Mouse (Mus musculus) layer of hippocampus, postnatal 14 days (tissue): ENCODE measurements around the gene Rpl32. TPM values are rescaled to one million over a fixed set of nuclear protein-coding genes. Genes with fewer than 3 reads are reported as not detected.

ENCODE experiments used
- DNase-seq, 2 experiments: peaks; one replicate each; pipeline ENCODE4 v3.0.0; 2021 to 2022; ENCODE audit warnings: low spot score in 2 of 2, mixed read lengths in 1 of 2
- microRNA-seq, 2 experiments: library from miRNA; unstranded; fragments of <30 nt; microRNA quantifications; one replicate each; pipeline ENCODE4 v1.2.0; 2021
- total RNA-seq, 2 experiments: library from RNA; stranded (reverse); gene quantifications; 2 replicates each; pipeline ENCODE4 v1.2.3; 2021

Rpl32 gene
- total RNA-seq, 2 experiments from 2014 or later: 500 to 526 TPM

GRCm38 (mm10) chr6:115770852-115771251 is 37.7 kb downstream of the Rpl32 start:
- DNase-seq: no peak

DNA sequence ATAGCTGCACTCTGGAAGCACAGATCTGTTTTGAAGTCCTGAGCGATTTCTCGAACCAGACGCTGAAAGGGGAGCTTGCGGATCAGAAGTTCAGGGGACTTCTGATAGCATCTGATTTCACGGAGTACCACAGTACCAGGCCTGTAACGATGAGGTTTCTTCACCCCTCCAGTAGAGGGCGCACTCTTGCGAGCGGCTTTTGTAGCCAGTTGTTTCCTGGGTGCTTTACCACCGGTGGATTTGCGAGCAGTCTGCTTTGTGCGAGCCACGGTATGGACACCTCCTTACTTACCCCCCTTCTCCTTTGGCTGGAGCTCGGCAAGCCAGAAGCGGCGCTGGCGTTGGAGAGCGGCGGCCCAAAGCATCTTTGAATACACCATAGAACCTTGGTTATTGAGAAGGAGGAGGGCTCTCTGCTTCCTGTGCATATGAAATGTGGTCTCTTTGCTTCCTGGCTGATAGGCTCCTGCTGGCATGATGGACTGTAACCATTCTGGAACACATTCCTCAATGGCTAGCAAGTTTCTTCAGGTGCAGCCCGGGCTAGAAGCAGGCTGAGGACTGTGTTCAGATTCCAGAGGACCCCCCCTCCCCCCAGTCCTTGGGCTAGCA is 38.4 kb downstream of the Rpl32 start:
- no peak for DNase-seq

- DNase-seq: no peak
Measured at GRCm38 (mm10) chr6:115768207-115768606, 40.3 kb downstream of the Rpl32 start.

GRCm38 (mm10) chr6:115767357-115767756 is 41.2 kb downstream of the Rpl32 start:
- no peak for DNase-seq

DNA sequence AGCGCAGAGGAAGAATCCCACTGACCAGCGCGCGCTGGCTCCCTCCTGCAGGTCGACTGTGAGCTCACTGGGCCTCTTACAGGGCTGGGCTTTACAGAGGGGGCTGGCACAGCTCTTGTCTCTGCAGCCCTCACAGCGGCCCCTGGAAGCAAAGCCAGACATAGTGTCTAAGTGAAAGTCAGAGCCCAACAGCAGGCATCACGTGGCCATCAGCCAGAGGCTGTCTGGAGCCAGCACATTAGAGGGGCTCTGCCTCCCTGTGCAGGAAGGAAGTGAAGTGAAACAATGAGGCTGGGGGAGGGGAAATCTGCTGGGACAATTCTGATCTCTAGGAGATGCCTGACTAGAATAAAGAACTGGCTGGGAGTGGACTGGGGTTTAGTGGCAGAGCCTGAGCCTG is 44.4 kb downstream of the Rpl32 start:
- DNase-seq: peak; percentile 54 to 66

DNA sequence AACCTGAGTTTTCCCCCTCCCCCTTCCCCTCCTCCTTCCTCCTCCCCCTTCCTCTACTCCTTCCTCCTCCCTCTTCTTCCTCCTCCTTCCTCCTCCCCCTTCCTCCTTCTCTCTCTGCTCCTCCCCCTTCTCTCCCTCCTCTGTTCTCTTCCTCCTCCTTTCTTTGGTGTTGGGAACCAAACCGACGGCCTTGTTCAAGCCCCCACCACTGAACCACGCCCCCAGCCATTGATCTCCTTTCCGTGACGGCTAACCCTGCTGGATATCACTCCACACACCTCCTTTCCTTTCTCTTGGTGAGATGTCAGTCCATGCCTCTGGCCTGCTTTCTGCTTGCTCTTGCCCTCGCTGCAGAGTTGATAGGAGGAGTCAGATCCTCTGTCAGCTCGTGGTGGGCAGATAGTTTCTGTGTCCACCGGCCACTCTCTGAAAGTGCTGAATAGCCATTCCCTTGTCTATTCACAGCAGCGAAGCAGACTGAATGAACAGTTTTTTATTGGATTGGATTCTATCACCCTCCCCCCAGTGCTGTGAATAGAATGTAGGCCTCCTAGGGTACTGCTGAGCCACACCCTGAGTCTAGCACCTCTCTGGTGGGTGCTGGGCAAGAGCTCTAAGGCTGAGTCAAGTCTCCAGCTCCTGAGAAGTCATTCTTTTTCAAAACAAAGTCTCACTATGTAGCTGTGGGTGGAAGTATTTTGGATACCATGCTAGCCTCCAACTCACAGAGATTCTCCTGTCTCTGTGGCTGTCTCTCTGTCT is 46.4 kb downstream of the Rpl32 start, which contains the start of gene Tmem40:
TSS of gene Tmem40 (minus strand) at position 416 of the 762 bp plus-strand sequence.
- no peak for DNase-seq

- DNase-seq: no peak
Measured at GRCm38 (mm10) chr6:115760982-115761381, 47.6 kb downstream of the Rpl32 start.

GRCm38 (mm10) chr6:115760137-115760536 is 48.4 kb downstream of the Rpl32 start:
- no peak for DNase-seq

- no peak for DNase-seq
Measured at GRCm38 (mm10) chr6:115759461-115759860, 49.1 kb downstream of the Rpl32 start.

GRCm38 (mm10) chr6:115758981-115759435 is 49.5 kb downstream of the Rpl32 start:
- DNase-seq: no peak

DNA sequence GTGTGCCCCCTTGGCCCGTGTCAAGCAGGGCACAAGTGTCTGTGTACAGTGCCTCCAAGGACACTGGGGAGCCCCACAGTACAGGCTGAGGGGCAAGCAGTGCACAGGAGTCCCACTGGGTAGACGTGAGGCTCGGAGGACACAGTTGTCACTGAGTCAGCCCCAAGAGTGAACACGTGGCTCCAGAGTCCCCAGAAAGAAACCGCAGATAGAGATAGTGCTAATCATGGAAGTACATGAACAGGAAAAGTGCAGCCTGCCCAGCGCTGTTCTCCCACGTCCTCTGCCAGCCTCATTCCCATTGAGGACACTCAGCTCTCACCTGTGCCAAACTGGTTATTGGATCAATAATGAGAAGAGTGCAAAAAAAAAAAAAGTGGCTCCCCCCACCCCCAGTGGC is 53.0 kb downstream of the Rpl32 start:
- no peak for DNase-seq

Small RNA genes lying within 50 kb of the gene (microRNA-seq; reads per million reads assigned to microRNA genes)
- gene Mir7660: 0 reads per million in 2 experiments

Other genes starting within 250 kb of the Rpl32 start
- not detected for gene Mkrn2os, start 216.2 kb downstream of the Rpl32 start, total RNA-seq
- 10 to 100 TPM; 33.5 to 37.0 TPM for gene Mkrn2, start 206.8 kb downstream of the Rpl32 start, total RNA-seq
- 100 to 1,000 TPM; 102 TPM for gene Raf1, start 132.1 kb downstream of the Rpl32 start, total RNA-seq
- 1 to 10 TPM in 1 of 2 experiments, under 1 TPM in 1; 0.88 to 1.2 TPM for gene Tmem40, start 46.3 kb downstream of the Rpl32 start, total RNA-seq
- gene Cand2, start 34.2 kb downstream of the Rpl32 start, total RNA-seq: 1 to 10 TPM; 4.5 to 5.1 TPM
- gene Efcab12, start 29.7 kb upstream of the Rpl32 start, total RNA-seq: 1 to 10 TPM; 2.9 to 4.0 TPM
- 1 to 10 TPM; 5.0 to 5.8 TPM for gene Mbd4, start 44.6 kb upstream of the Rpl32 start, total RNA-seq
- 10 to 100 TPM; 23.8 to 24.7 TPM for gene Ift122, start 44.7 kb upstream of the Rpl32 start, total RNA-seq
- under 1 TPM; 0.41 to 0.48 TPM for gene Rho, start 123.0 kb upstream of the Rpl32 start, total RNA-seq
- gene H1foo, start 136.2 kb upstream of the Rpl32 start, total RNA-seq: not detected
- gene Plxnd1, start 186.3 kb upstream of the Rpl32 start, total RNA-seq: 10 to 100 TPM; 40.9 to 47.9 TPM